Mouse (Mus musculus) lung, postnatal 0 days (tissue): ENCODE results near the gene Hc.

Experiments
- CTCF ChIP-seq: IDR thresholded peaks from 2 replicates; pipeline ENCODE4 v1.5.1; 2016; ENCODE audit warnings: antibody characterized with exemption, mild to moderate bottlenecking
- EP300 ChIP-seq: IDR thresholded peaks from 2 replicates; pipeline ENCODE4 v1.6.1; 2016; ENCODE audit warnings: antibody characterized with exemption, mild to moderate bottlenecking, control low read depth

DNA sequence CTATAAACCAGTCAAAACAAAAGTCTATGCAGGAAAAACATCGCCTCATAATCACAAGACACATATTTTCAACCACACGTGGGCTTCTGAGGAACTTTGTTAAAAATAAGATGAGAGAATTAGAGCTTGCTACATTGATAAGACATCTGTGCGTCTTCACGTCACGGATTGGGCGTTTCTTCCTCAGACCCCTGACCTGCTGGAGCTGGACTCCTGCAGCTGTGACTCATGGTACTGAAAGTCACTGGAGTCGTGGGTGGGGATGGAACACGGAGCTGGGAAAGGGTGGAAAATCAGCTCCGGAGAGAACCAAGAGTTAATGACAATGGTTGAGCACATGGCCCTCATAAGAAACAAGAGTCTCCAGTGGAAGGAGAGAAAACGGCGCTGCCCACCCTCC lies 5.9 kb upstream of the Hc start:
- TF ChIP-seq CTCF, result no peak
- TF ChIP-seq EP300, result no peak
